Mouse (Mus musculus) kidney, postnatal 0 days (tissue): ENCODE measurements around the gene Aldh16a1. TPM values are rescaled to one million over a fixed set of nuclear protein-coding genes. Genes with fewer than 3 reads are reported as not detected.

ENCODE experiments used
- ATAC-seq: fragments of 200-750 bp; cut with Nextera tagmentation; replicated peaks from 2 replicates; pipeline ENCODE4 v1.8.0; 2017; ENCODE audit warnings: low read depth, moderate number of reproducible peaks, moderate TSS enrichment, moderate library complexity; ENCODE audit not compliant: low FRiP score
- DNase-seq: peaks from one replicate; pipeline ENCODE4 v3.0.0-alpha.2; 2016; ENCODE audit warnings: low spot score
- H3K27ac ChIP-seq: fragments of 300-500 bp; sonication (generic); 2 replicates; pipeline ENCODE4 v1.5.1; 2014; ENCODE audit warnings: mild to moderate bottlenecking
- H3K27me3 ChIP-seq: fragments of 300-500 bp; sonication (generic); 2 replicates; pipeline ENCODE4 v1.6.1; 2014; ENCODE audit warnings: low read length, mixed read lengths; ENCODE audit not compliant: insufficient read depth
- H3K36me3 ChIP-seq: fragments of 300-500 bp; sonication (generic); 2 replicates; pipeline ENCODE4 v1.6.1; 2014; ENCODE audit warnings: low read length, mixed read lengths; ENCODE audit not compliant: insufficient read depth
- H3K4me1 ChIP-seq: fragments of 300-500 bp; sonication (generic); replicated peaks from 2 replicates; pipeline ENCODE4 v1.6.1; 2014; ENCODE audit warnings: antibody characterized with exemption, low read length, mixed read lengths; ENCODE audit not compliant: insufficient read depth
- H3K4me2 ChIP-seq: fragments of 300-500 bp; sonication (generic); 2 replicates; pipeline ENCODE4 v1.6.1; 2014; ENCODE audit warnings: mild to moderate bottlenecking, low read length, moderate library complexity, mixed read lengths
- H3K4me3 ChIP-seq: fragments of 300-500 bp; sonication (generic); replicated peaks from 2 replicates; pipeline ENCODE4 v1.5.1; 2014; ENCODE audit warnings: low read depth, low read length
- H3K9ac ChIP-seq: fragments of 300-500 bp; sonication (generic); 2 replicates; pipeline ENCODE4 v1.6.1; 2014; ENCODE audit warnings: low read depth, low read length
- H3K9me3 ChIP-seq: fragments of 300-500 bp; sonication (generic); replicated peaks from 2 replicates; pipeline ENCODE4 v1.6.1; 2016; ENCODE audit warnings: low read length, inconsistent platforms, mixed read lengths
- CTCF ChIP-seq: IDR thresholded peaks from 2 replicates; pipeline ENCODE4 v1.5.1; 2016; ENCODE audit warnings: antibody characterized with exemption, low read depth, mild to moderate bottlenecking, moderate library complexity
- WGBS: fragments of 180-500 bp; shearing (Covaris S2); extraction: QIAGEN DNeasy Blood & Tissue Kit; methylation state at CpG from one replicate; pipeline ENCODE4 v1.1.7; 2014; 5-methylcytosine and 5-hydroxymethylcytosine counted together
- polyA plus RNA-seq: library from polyadenylated mRNA; unstranded; fragments of >200 nt; fragmentation: Nextera tagmentation; extraction: Ambion mirVana; gene quantifications from 2 replicates; pipeline ENCODE4 v1.2.1, GENCODE M21; 2015

The Aldh16a1 gene
- polyA plus RNA-seq, 1 experiment from 2014 or later, result 55.4 TPM

GRCm38 (mm10) chr7:45162551-45162950, 8.2 kb upstream of the Aldh16a1 start:
- H3K9me3 ChIP-seq, result no peaks in the 10 kb centered on the region
- ATAC-seq (no peak), DNase-seq (no peak)
- H3K4me3 ChIP-seq, result peak overlapping the region; percentile 29; the same call in 1 of the 2 replicates
- H3K36me3 ChIP-seq, result 0 out of 2 replicates have a peak, but pooled peaks cover 13% of the 10 kb centered on the region
- peak overlapping the region; percentile 73 for H3K4me2 ChIP-seq
- peak overlapping the region; percentile 23; the same call in 1 of the 2 replicates for H3K9ac ChIP-seq
- WGBS, result 25% methylated on average over 6 of the region's 6 CpGs
- H3K27ac ChIP-seq, result no peak overlapping the region
- peaks cover 5% of the 10 kb centered on the region; the same call in 1 of the 2 replicates for H3K4me1 ChIP-seq
- TF ChIP-seq CTCF, result no peak; the same call in 1 of the 2 replicates
- peaks cover 34% of the 10 kb centered on the region for H3K27me3 ChIP-seq

- Histone ChIP-seq H3K4me1 (peaks cover 5% of the 10 kb centered on the region; the same call in 1 of the 2 replicates), H3K4me3 (peak overlapping the region; percentile 29), H3K4me2 (peak overlapping the region; percentile 73), H3K36me3 (0 out of 2 replicates have a peak, but pooled peaks cover 13% of the 10 kb centered on the region), H3K27ac (no peak overlapping the region), H3K9ac (peak overlapping the region; percentile 23; the same call in 1 of the 2 replicates), H3K9me3 (no peaks in the 10 kb centered on the region), H3K27me3 (peaks cover 28% of the 10 kb centered on the region)
- peak; percentile 98 for DNase-seq
- TF ChIP-seq CTCF, result peak; percentile 82
- WGBS, result 4% methylated on average over 35 of the region's 35 CpGs
- peak; percentile 75 for ATAC-seq
Observed at GRCm38 (mm10) chr7:45161612-45162473, 7.5 kb upstream of the Aldh16a1 start.

DNA sequence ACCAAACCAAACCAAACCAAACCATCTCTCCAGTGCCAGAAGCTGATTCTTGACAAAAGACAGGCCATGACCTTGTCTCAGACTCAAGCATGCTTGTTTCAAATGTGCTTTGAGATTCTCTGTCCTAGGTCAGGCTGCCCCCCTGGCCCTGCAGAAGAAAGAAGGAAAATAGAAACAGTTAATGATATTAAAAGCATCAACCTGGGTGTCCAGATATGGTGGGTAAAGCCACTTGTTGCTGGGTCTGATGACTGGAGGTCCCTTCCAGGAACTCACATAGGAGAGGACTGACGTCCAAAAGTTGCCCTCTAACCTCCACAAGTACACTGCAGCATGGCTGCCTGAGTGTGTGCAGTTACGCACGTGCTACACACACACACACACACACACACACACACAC, 6.5 kb upstream of the Aldh16a1 start:
- peaks cover 13% of the 10 kb centered on the region; the same call in 1 of the 2 replicates for H3K36me3 ChIP-seq
- ATAC-seq, result no peak
- H3K9me3 ChIP-seq, result no peaks in the 10 kb centered on the region
- no peak overlapping the region for H3K4me3 ChIP-seq
- H3K4me2 ChIP-seq, result no peak overlapping the region
- H3K27me3 ChIP-seq, result peaks cover 20% of the 10 kb centered on the region
- H3K9ac ChIP-seq, result no peak overlapping the region
- 90% methylated on average over 3 of the region's 3 CpGs for WGBS
- no peak for DNase-seq
- peaks cover 5% of the 10 kb centered on the region; the same call in 1 of the 2 replicates for H3K4me1 ChIP-seq
- no peak overlapping the region for H3K27ac ChIP-seq
- TF ChIP-seq CTCF, result no peak

GRCm38 (mm10) chr7:45160316-45160800, 6.0 kb upstream of the Aldh16a1 start:
- no peak for ATAC-seq
- H3K27me3 ChIP-seq, result peaks cover 20% of the 10 kb centered on the region
- H3K9ac ChIP-seq, result no peak overlapping the region
- H3K4me1 ChIP-seq, result peaks cover 5% of the 10 kb centered on the region; the same call in 1 of the 2 replicates
- no peaks in the 10 kb centered on the region for H3K9me3 ChIP-seq
- no peak for DNase-seq
- TF ChIP-seq CTCF, result no peak
- no peak overlapping the region for H3K27ac ChIP-seq
- 93% methylated on average over 6 of the region's 6 CpGs for WGBS
- no peak overlapping the region for H3K4me2 ChIP-seq
- H3K4me3 ChIP-seq, result no peak overlapping the region
- H3K36me3 ChIP-seq, result peaks cover 13% of the 10 kb centered on the region; the same call in 1 of the 2 replicates

DNA sequence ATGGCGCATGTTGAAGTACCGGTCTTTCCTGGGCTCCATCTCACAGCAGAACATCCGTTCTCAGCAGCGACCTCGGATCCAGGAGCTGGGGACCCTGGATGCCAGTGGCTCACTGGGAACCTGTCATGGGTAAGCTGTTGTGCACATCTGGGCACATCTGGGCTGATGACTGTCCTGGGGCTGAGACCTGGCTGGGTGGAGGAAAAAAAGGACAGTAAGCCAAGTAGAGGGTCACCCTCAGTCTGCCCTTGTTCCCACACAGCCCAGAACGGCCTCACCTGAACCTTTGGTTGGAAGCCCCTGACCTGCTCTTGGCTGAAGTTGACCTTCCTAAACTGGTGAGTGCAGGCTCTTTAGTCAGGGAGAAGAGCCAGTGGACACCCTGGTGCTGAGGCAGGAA, 4.6 kb upstream of the Aldh16a1 start:
- no peak overlapping the region for H3K27ac ChIP-seq
- no peak for ATAC-seq
- peaks cover 10% of the 10 kb centered on the region for H3K27me3 ChIP-seq
- no peak for DNase-seq
- peaks cover 13% of the 10 kb centered on the region; the same call in 1 of the 2 replicates for H3K36me3 ChIP-seq
- TF ChIP-seq CTCF, result no peak
- H3K9ac ChIP-seq, result no peak overlapping the region
- 91% methylated on average over 6 of the region's 6 CpGs for WGBS
- H3K4me2 ChIP-seq, result no peak overlapping the region
- H3K4me3 ChIP-seq, result no peak overlapping the region
- H3K9me3 ChIP-seq, result no peaks in the 10 kb centered on the region
- H3K4me1 ChIP-seq, result peaks cover 5% of the 10 kb centered on the region; the same call in 1 of the 2 replicates

- no peak overlapping the region for H3K9ac ChIP-seq
- no peaks in the 10 kb centered on the region for H3K27me3 ChIP-seq
- peaks cover 13% of the 10 kb centered on the region; the same call in 1 of the 2 replicates for H3K36me3 ChIP-seq
- WGBS, result 77% methylated on average over 14 of the region's 14 CpGs
- ATAC-seq, result no peak
- no peak for DNase-seq
- H3K4me3 ChIP-seq, result no peak overlapping the region
- H3K9me3 ChIP-seq, result no peaks in the 10 kb centered on the region
- TF ChIP-seq CTCF, result no peak
- no peak overlapping the region for H3K4me2 ChIP-seq
- no peaks in the 10 kb centered on the region; the same call in 1 of the 2 replicates for H3K4me1 ChIP-seq
- H3K27ac ChIP-seq, result no peak overlapping the region
Observed at GRCm38 (mm10) chr7:45157459-45157858, 3.1 kb upstream of the Aldh16a1 start.
